Mouse (Mus musculus) liver, adult (tissue): ENCODE measurements around the gene Gm1043.

Source experiments
- GATA4 ChIP-seq: IDR thresholded peaks from 2 replicates; pipeline ENCODE4 v1.6.1; 2014; ENCODE audit warnings: mild to moderate bottlenecking, low read length; ENCODE audit not compliant: insufficient replicate concordance

Gm1043 gene

DNA sequence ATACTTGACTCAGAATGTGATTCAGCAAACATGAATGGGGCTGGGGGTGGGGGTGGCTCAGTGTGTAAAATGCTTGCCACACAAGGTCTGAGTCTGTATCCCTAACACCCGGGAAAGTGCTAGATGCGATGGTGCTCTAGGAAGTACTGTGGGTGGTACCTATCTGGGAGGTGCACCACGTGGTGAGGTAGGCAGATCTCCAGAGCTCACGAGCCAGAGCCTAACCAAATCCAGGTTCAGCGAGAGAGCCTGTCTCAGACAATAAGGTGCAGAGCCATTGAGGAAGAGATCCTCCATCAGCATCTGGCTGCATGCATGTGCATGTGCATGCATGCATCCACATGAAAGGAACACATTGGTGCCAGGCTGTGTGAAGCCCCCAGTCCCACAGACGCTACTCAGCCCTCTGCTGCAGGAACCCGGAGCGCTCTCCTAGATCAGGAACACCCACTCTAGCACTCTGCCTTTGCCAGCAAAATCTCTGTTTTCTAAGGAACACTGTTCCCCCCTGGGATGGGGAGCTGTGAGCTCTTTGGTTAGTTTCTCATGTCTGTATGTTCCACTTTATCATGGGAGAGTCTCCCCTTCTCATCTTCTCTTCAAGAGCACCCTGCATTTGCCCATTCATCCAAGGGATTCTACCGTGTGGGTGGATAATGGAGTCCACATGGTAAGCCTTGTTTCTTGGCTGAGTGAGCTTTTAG, 167.1 kb downstream of the Gm1043 start:
- no peak for TF ChIP-seq GATA4

DNA sequence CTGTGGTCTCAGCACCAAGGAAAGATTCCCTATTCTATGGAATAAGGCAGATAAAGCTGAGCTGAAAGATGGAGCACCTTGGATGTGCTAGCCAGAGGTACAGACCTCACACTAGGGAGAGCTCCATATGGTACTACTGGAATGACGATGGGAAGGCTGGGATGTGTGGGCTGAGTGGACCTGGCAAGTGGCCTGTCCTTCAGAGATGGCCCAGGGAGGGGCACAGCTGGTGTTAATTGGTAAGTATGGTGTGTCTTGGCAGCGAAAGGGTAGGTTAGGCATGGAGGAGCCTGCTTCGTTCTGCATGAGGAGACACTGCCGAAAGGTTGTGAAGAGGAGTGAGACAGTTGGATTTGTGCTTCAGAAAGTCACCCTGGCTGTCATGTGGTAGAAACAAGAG, 169.4 kb downstream of the Gm1043 start:
- no peak for TF ChIP-seq GATA4

DNA sequence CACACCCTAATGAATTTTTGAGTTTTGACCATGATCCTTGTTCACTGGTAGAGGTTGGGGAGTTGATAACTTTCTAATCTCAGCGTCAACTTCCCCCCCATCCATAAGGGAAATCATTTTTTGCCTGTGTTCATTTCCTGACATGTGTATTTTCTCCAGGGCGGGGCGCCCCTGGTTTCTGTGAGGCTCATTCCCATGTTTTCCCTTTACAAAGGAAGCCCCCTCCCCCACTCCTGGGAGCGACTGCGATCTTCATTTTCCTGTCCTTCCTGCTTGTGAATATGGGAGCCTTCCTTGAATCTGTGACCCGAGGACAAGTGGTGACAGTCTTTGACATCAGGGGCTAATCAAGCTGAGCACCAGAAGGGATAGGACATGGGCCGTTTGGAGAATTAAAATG, 171.7 kb downstream of the Gm1043 start:
- TF ChIP-seq GATA4, result no peak

DNA sequence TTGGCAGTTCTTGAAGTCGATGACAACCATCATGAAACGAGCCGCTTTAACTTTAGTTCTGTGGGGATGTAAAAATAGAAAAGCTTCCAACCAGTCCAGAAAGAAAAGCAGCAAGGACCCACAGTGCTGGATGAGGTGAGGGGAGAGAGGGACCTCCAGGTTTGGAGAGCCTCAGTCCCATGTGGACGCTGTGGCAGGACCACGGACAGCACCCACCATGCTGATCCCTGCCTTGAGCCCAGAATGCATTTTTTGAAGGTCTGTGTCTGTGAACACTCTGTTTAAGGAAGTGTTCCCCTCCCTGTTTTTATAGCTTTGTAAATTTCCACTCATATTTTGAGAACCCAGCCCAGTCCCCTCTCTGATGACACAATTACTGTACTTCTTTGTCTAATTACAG, 172.1 kb downstream of the Gm1043 start:
- no peak for TF ChIP-seq GATA4

DNA sequence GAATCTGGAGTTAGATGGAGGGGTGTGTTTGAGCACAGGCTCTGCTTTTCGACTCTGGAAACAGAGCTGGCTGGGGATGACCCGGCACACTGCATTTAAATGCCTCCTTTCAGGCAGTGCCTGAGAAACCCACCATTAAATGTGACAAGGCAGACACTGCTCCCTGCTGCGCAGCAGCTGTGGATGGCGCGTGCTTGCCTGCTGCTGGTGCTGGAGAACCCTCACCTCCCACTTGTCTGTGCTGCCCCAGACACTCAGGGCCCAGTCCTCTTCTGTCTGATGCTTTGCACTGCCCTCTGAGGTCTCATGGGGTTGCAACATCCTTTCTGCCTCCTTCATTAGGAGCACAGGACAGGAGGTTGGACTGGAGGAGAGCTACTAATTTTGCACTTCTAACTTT, 176.6 kb downstream of the Gm1043 start:
- no peak for TF ChIP-seq GATA4

DNA sequence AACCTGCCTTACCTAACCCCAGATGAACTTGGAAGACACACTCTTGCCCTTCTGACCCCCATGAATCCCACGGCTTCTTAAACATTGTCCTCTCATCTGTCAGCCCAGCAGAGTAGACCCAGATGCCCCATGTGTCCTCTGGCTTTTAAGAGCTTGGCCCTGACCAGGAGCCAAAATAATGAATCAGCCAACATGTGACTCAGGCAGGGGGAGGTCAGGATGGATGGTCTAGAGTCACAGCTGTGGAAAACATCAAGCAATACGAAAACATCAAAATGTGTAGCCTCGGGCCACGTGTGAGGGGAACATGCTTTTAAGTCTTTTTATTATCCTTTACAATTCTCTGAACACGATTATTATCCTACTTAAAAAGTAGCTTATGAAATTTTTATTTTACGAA, 178.6 kb downstream of the Gm1043 start:
- no peak for TF ChIP-seq GATA4
